Mouse (Mus musculus): ENCODE measurements around the gene Smco3. TPM values are rescaled to one million over a fixed set of nuclear protein-coding genes. Genes with fewer than 3 reads are reported as not detected.

Gene Smco3
- total RNA-seq, 2 experiments from 2014 or later, result 2.7 to 3.5 TPM

Small RNAs within 50 kb of the gene (microRNA-seq; reads per million reads assigned to microRNA genes)
- gene Gm44364, result 0 reads per million in 2 experiments

Other genes starting within 250 kb of the Smco3 start
- gene Plbd1, start 173.5 kb downstream of the Smco3 start, total RNA-seq (2021), result under 1 TPM; 0.20 to 0.23 TPM
- under 1 TPM; 0.34 to 0.38 TPM for gene Gucy2c, start 53.7 kb downstream of the Smco3 start, total RNA-seq (2021)
- 10 to 100 TPM; 10.9 to 14.3 TPM for gene Hist4h4, start 31.0 kb downstream of the Smco3 start, total RNA-seq (2021)
- gene H2afj, start 27.2 kb downstream of the Smco3 start, total RNA-seq (2021), result 10 to 100 TPM; 54.6 to 70.6 TPM
- 1 to 10 TPM; 3.1 to 4.9 TPM for gene BC049715, start 7.8 kb downstream of the Smco3 start, total RNA-seq (2021)
- gene Wbp11, start 7.2 kb downstream of the Smco3 start, total RNA-seq (2021), result 100 to 1,000 TPM; 109 to 110 TPM
- gene Art4, start 22.3 kb upstream of the Smco3 start, total RNA-seq (2021), result under 1 TPM in 1 of 2 experiments, not detected in 1; 0.23 TPM
- gene Mgp, start 40.4 kb upstream of the Smco3 start, total RNA-seq (2021), result 10 to 100 TPM; 15.1 to 26.3 TPM
- gene Erp27, start 86.7 kb upstream of the Smco3 start, total RNA-seq (2021), result under 1 TPM; 0.57 to 0.76 TPM
- gene Pde6h, start 88.4 kb upstream of the Smco3 start, total RNA-seq (2021), result 1 to 10 TPM in 1 of 2 experiments, under 1 TPM in 1; 0.71 to 1.3 TPM
- 10 to 100 TPM; 17.4 to 18.4 TPM for gene Arhgdib, start 106.4 kb upstream of the Smco3 start, total RNA-seq (2021)